Mouse (Mus musculus) forebrain, embryonic 10.5 days (tissue): ENCODE results near the gene Arhgap9. TPM values are rescaled to one million over a fixed set of nuclear protein-coding genes. Genes with fewer than 3 reads are reported as not detected.

Source experiments
- DNase-seq: peaks from one replicate; pipeline ENCODE4 v3.0.0-alpha.2; 2017; ENCODE audit warnings: low spot score; ENCODE audit errors: extremely low spot score
- H3K27ac ChIP-seq: fragments of 300-500 bp; sonication (generic); 2 replicates; pipeline ENCODE4 v1.5.1; 2016; ENCODE audit warnings: mild to moderate bottlenecking
- H3K27me3 ChIP-seq: fragments of 300-500 bp; sonication (generic); 2 replicates; pipeline ENCODE4 v1.6.1; 2016; ENCODE audit warnings: mild to moderate bottlenecking; ENCODE audit not compliant: poor library complexity, severe bottlenecking
- H3K36me3 ChIP-seq: fragments of 300-500 bp; sonication (generic); replicated peaks from 2 replicates; pipeline ENCODE4 v1.6.1; 2016; ENCODE audit warnings: mild to moderate bottlenecking, moderate library complexity
- H3K4me1 ChIP-seq: fragments of 300-500 bp; sonication (generic); 2 replicates; pipeline ENCODE4 v1.6.1; 2016
- H3K4me3 ChIP-seq: fragments of 300-500 bp; sonication (generic); 2 replicates; pipeline ENCODE4 v1.5.1; 2016; ENCODE audit warnings: mild to moderate bottlenecking, moderate library complexity
- H3K9me3 ChIP-seq: fragments of 300-500 bp; sonication (generic); 2 replicates; pipeline ENCODE4 v1.6.1; 2016; ENCODE audit warnings: mild to moderate bottlenecking, moderate library complexity
- WGBS: fragments of 180-500 bp; shearing (Covaris S2); methylation state at CpG from one replicate; pipeline ENCODE4 v1.1.7; 2016; 5-methylcytosine and 5-hydroxymethylcytosine counted together
- polyA plus RNA-seq: library from polyadenylated mRNA; unstranded; fragments of >200 nt; fragmentation: Nextera tagmentation; extraction: Ambion mirVana; gene quantifications from 2 replicates; pipeline ENCODE4 v1.2.1, GENCODE M21; 2016

Gene Arhgap9
- polyA plus RNA-seq, 1 experiment from 2014 or later, result 1.7 TPM

GRCm38 (mm10) chr10:127317277-127317676, 4.5 kb upstream of the Arhgap9 start:
- Histone ChIP-seq H3K27me3 (peaks cover 12% of the 10 kb centered on the region), H3K27ac (no peak overlapping the region), H3K9me3 (no peaks in the 10 kb centered on the region), H3K36me3 (no peaks in the 10 kb centered on the region), H3K4me3 (no peak overlapping the region), H3K4me1 (no peaks in the 10 kb centered on the region; the same call in 1 of the 2 replicates)
- DNase-seq, result no peak
- WGBS, result 84% methylated on average over 2 of the region's 2 CpGs

- Histone ChIP-seq H3K36me3 (no peaks in the 10 kb centered on the region), H3K4me1 (no peaks in the 10 kb centered on the region)
- 55% methylated on average over 4 of the region's 4 CpGs for WGBS
Observed at GRCm38 (mm10) chr10:127318009-127318408, 3.8 kb upstream of the Arhgap9 start.

GRCm38 (mm10) chr10:127319969-127320368, 1.8 kb upstream of the Arhgap9 start:
- Histone ChIP-seq H3K4me3 (no peak overlapping the region), H3K27ac (no peak overlapping the region), H3K27me3 (peaks cover 39% of the 10 kb centered on the region), H3K4me1 (no peaks in the 10 kb centered on the region), H3K36me3 (no peaks in the 10 kb centered on the region), H3K9me3 (no peaks in the 10 kb centered on the region)
- WGBS, result 81% methylated on average over 7 of the region's 7 CpGs
- no peak for DNase-seq

More at GRCm38 (mm10) chr10:127318009-127318408, 3.8 kb upstream of the Arhgap9 start:
- DNase-seq, result no peak
- Histone ChIP-seq H3K27me3 (peaks cover 19% of the 10 kb centered on the region), H3K9me3 (no peaks in the 10 kb centered on the region), H3K4me3 (no peak overlapping the region), H3K27ac (no peak overlapping the region)

- H3K27me3 ChIP-seq, result peaks cover 61% of the 10 kb centered on the region
Observed at GRCm38 (mm10) chr10:127322178-127322577, 414 bp downstream of the Arhgap9 start.

GRCm38 (mm10) chr10:127322669-127323068, 905 bp downstream of the Arhgap9 start:
- Histone ChIP-seq H3K9me3 (0 out of 2 replicates have a peak, but pooled peaks cover 5% of the 10 kb centered on the region), H3K4me1 (peaks cover 18% of the 10 kb centered on the region), H3K4me3 (no peak overlapping the region), H3K36me3 (no peaks in the 10 kb centered on the region), H3K27ac (no peak overlapping the region), H3K27me3 (peaks cover 66% of the 10 kb centered on the region)
- WGBS, result 83% methylated on average over 4 of the region's 4 CpGs
- no peak for DNase-seq

More at GRCm38 (mm10) chr10:127322178-127322577, 414 bp downstream of the Arhgap9 start:
- Histone ChIP-seq H3K36me3 (no peaks in the 10 kb centered on the region), H3K27ac (no peak overlapping the region), H3K4me1 (peaks cover 18% of the 10 kb centered on the region), H3K9me3 (0 out of 2 replicates have a peak, but pooled peaks cover 2% of the 10 kb centered on the region), H3K4me3 (no peak overlapping the region)
- no peak for DNase-seq
- 66% methylated on average over 13 of the region's 13 CpGs for WGBS

- Histone ChIP-seq H3K9me3 (0 out of 2 replicates have a peak, but pooled peaks cover 5% of the 10 kb centered on the region), H3K27ac (no peak overlapping the region), H3K4me3 (no peak overlapping the region), H3K27me3 (peaks cover 72% of the 10 kb centered on the region), H3K4me1 (peaks cover 18% of the 10 kb centered on the region), H3K36me3 (no peaks in the 10 kb centered on the region)
- no peak for DNase-seq
- 75% methylated on average over 17 of the region's 17 CpGs for WGBS
Observed at GRCm38 (mm10) chr10:127323131-127323855, 1.5 kb downstream of the Arhgap9 start.

- Histone ChIP-seq H3K27ac (no peak overlapping the region), H3K4me1 (peaks cover 18% of the 10 kb centered on the region), H3K4me3 (no peak overlapping the region), H3K9me3 (0 out of 2 replicates have a peak, but pooled peaks cover 5% of the 10 kb centered on the region), H3K36me3 (no peaks in the 10 kb centered on the region), H3K27me3 (peaks cover 84% of the 10 kb centered on the region)
- DNase-seq, result peak; percentile 53
- 10% methylated on average over 7 of the region's 7 CpGs for WGBS
Observed at GRCm38 (mm10) chr10:127324495-127324894, 2.7 kb downstream of the Arhgap9 start.

- WGBS, result 30% methylated on average over 14 of the region's 14 CpGs
- Histone ChIP-seq H3K4me1 (peaks cover 18% of the 10 kb centered on the region), H3K9me3 (0 out of 2 replicates have a peak, but pooled peaks cover 5% of the 10 kb centered on the region), H3K36me3 (peaks cover 8% of the 10 kb centered on the region), H3K27me3 (peaks cover 94% of the 10 kb centered on the region), H3K27ac (peak overlapping the region; percentile 2; the same call in 1 of the 2 replicates), H3K4me3 (peak overlapping the region; percentile 52)
- DNase-seq, result no peak
Observed at GRCm38 (mm10) chr10:127325454-127326016, 3.8 kb downstream of the Arhgap9 start.

- Histone ChIP-seq H3K4me3 (peak overlapping the region; percentile 52), H3K27me3 (peaks cover 99% of the 10 kb centered on the region), H3K27ac (peak overlapping the region; percentile 67; the same call in 1 of the 2 replicates), H3K4me1 (peaks cover 18% of the 10 kb centered on the region), H3K9me3 (0 out of 2 replicates have a peak, but pooled peaks cover 5% of the 10 kb centered on the region), H3K36me3 (peaks cover 15% of the 10 kb centered on the region)
- DNase-seq, result peak; percentile 44
- WGBS, result under 1% methylated on average over 54 of the region's 54 CpGs
Observed at GRCm38 (mm10) chr10:127326017-127326801, 4.4 kb downstream of the Arhgap9 start.

- peaks cover 100% of the 10 kb centered on the region for H3K27me3 ChIP-seq
- H3K27ac ChIP-seq, result peak overlapping the region; percentile 67; the same call in 1 of the 2 replicates
- peak overlapping the region; percentile 52 for H3K4me3 ChIP-seq
- 5% methylated on average over 29 of the region's 29 CpGs for WGBS
- peak; percentile 41 for DNase-seq
- H3K36me3 ChIP-seq, result peaks cover 21% of the 10 kb centered on the region
- H3K4me1 ChIP-seq, result peaks cover 18% of the 10 kb centered on the region
- 0 out of 2 replicates have a peak, but pooled peaks cover 5% of the 10 kb centered on the region for H3K9me3 ChIP-seq
Observed at GRCm38 (mm10) chr10:127326828-127327227, 5.1 kb downstream of the Arhgap9 start.

- Histone ChIP-seq H3K9me3 (0 out of 2 replicates have a peak, but pooled peaks cover 5% of the 10 kb centered on the region), H3K27me3 (peaks cover 100% of the 10 kb centered on the region), H3K4me1 (peaks cover 23% of the 10 kb centered on the region), H3K36me3 (peaks cover 29% of the 10 kb centered on the region), H3K27ac (no peak overlapping the region), H3K4me3 (no peak overlapping the region)
- DNase-seq, result no peak
- 52% methylated on average over 18 of the region's 18 CpGs for WGBS
Observed at GRCm38 (mm10) chr10:127327461-127328145, 5.8 kb downstream of the Arhgap9 start.

GRCm38 (mm10) chr10:127330212-127330611, 8.4 kb downstream of the Arhgap9 start:
- Histone ChIP-seq H3K4me1 (peaks cover 24% of the 10 kb centered on the region), H3K9me3 (0 out of 2 replicates have a peak, but pooled peaks cover 5% of the 10 kb centered on the region), H3K27me3 (peaks cover 75% of the 10 kb centered on the region), H3K27ac (no peak overlapping the region), H3K4me3 (no peak overlapping the region), H3K36me3 (peaks cover 50% of the 10 kb centered on the region)
- WGBS, result 88% methylated on average over 7 of the region's 7 CpGs
- DNase-seq, result no peak
